Mouse (Mus musculus): ENCODE results near the gene Zfp738.
"Not testable (repeated sequence)": the region's sequence is repeated elsewhere in the genome, so short reads cannot be mapped to it uniquely, and the experiment has no call there.

The Zfp738 gene

DNA sequence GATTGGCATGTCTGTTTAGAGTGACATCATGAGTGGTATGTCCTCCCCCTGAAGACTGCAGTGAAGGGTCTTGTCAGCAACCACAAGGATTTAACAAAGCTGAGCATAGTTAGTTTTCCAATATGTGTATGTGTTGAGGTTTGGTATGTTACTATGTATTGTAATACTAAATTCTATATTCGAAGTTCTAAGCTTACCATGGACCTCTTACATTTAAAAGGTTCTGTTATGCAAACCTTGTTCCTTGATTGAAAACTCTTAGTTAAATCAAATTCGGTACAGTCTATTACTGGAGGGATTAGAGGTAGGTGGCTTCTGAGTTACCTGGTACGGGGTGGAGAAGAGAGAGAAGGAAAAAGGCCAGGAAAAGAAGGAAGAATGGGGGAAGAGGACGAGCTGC lies at the start of gene Zfp738:
Zfp738 (minus strand) TSS at position 101 of the 400 bp plus-strand sequence.
- no peak for DNase-seq (ENCODE audit: low read depth, low spot score)

DNA sequence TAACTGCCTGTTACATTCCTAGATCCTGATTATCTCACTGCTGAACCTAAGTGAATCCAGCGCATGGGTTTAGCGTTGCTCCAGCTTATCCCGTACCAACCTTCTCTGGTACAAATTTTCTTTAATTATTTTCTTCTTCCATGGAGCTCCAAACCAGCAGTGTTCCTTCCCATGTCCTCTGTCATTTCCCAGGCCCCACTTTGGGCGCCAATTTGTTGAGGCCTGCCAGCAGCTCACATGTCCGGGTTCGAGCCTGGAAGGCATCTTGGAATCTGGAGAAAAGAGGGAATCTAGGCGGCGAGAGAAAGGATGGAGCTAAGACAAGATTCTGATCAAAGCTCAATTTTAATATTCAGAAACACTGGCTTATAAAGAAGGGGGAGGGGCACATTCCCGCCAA lies 47.5 kb upstream of the Zfp738 start:
- peak; percentile 25 for DNase-seq (ENCODE audit: low read depth, low spot score)

DNA sequence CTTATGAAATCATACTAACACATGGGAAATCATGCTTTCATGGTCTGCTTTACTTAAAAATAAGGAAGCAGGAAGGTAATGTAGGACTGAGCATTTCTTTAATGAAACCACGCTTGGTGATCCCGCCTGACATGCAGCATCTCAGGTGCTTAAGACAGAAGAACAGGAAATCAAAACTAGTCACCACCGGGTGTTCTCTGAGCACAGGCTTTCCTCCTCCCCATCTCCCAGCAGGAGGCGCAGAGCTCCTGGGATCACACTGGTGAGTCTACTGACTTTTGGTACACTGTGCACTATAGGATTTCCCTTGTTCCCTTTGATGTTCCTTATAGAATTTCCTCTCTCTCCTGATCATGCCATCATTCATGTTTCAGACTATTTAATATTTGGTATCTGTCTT lies 42.6 kb upstream of the Zfp738 start:
- peak; percentile 62 for DNase-seq (ENCODE audit: low read depth, low spot score)

DNA sequence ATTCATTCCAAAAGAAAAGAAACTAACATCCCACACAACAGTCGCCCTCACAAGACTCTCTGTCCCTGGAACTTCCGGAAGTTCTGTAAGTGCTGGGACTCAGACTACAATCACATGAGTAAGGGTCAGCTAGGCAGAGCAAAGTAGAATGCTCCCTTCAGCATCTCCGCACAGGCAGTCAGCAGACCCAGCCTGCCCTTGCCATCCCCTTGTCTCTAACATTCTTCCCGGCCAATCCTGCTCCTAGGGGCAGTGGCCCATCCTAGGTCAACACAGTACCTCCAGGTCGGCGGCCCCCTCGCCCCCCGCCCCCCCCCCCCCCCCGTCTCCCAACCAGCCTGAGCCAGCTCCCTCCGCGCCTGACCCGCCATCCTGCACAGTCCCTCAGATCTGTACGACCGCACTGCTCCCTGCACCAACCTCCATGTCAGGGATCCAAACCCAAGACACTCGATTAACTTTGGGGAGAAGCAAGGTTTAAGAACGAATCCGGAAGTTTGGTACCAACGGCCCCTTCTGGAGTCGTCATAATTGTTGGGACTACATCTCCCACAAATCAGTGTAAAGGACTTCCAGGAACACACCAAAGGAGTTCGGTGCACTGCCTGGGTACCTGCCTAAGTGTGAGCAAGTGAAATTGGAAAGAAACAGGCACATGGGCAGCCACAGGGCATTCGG lies 41.9 kb upstream of the Zfp738 start, which contains the start of gene Zfp65:
Zfp65 (minus strand) TSS at position 533 of the 678 bp plus-strand sequence.
- DNase-seq (ENCODE audit: low read depth, low spot score) = peak; percentile 78

DNA sequence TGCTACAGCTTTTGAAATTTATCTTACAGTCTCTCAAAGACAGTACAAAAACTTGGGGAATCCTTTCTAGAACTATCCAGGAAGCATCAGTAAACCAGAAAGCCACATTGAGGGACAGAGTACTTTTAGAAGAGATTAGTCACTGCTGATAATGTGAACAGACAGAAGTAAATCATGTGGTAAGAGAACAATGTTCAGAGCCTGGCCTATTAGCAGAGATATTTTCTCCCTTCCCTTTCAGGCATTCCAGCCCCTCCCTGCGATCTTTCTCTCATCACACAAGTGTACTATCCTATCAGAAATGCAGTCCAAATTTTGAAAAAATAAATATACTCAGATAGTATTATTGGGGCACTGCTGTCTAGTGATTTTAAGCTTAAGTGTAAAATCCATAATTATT lies 41.2 kb upstream of the Zfp738 start:
- DNase-seq (ENCODE audit: low read depth, low spot score) = no peak

DNA sequence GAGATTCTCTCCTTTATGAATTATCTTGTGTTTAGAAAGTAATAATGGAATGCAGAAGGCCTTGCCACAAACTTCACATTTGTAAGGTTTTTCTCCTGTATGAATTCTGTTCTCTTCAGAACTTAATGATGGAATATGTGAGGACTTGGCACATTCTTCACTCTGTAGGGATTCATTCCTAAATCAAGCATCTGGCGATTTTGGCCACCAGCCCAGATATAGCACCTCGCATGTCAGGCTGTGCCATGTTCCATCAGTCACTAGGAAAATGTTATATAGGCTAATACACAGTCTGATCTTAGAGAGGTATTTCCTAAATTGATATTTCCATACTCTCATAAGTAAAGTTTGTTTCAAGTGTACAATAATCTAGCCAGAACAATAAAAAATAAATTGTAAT lies 38.5 kb upstream of the Zfp738 start:
- DNase-seq (ENCODE audit: low read depth, low spot score) = not testable (repeated sequence)

DNA sequence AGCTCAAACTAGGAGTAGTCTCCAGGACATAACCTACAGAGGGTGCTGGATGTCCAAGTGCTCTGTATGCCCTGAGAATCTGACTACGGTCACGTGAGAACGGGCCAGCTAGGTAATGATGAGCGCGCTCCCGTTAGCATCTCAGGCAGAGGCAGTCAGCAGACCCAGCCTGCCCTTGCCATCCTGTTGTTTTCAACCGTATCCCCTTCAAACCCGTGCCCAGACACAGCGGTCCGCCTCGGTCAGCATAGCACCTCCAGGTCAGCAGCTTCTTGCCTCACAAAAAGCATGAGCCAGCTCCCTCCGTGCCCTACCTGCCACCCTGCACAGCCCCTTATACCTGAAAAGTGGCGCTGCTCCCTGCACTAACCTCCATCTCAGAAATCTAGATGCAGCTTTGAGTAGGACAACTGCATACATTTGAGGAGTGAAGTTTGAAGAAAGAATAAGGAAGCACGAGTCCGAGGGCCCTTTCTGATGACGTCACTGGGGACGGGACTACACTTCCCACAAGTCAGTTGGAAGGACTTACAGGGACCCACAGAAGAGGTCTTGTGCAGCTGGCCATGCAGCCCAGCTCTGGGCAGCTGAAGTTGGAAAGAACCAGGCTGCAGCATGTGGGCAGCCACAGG lies 37.1 kb upstream of the Zfp738 start:
- peak; percentile 90 for DNase-seq (ENCODE audit: low read depth, low spot score)

DNA sequence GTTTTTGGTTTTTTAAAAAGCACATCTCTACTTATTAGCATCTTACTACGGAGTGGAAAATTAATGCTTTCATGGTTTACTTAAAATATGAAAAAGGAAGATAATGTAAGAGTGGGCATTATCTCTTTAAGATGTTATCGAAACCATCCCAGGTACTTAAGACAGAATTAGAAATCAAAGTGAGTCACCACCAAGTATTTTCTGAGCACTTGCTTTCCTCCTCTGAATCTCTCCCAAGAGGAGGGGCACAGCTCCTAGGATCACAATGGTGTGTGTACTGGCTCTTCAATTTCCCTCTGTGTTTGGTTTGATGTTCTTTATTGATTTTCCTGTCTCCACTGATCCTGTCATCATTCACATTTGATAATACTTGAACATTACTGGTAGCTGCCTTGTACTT lies 3.0 kb downstream of the Zfp738 start:
- not testable (repeated sequence) for DNase-seq (ENCODE audit: low read depth, low spot score)

DNA sequence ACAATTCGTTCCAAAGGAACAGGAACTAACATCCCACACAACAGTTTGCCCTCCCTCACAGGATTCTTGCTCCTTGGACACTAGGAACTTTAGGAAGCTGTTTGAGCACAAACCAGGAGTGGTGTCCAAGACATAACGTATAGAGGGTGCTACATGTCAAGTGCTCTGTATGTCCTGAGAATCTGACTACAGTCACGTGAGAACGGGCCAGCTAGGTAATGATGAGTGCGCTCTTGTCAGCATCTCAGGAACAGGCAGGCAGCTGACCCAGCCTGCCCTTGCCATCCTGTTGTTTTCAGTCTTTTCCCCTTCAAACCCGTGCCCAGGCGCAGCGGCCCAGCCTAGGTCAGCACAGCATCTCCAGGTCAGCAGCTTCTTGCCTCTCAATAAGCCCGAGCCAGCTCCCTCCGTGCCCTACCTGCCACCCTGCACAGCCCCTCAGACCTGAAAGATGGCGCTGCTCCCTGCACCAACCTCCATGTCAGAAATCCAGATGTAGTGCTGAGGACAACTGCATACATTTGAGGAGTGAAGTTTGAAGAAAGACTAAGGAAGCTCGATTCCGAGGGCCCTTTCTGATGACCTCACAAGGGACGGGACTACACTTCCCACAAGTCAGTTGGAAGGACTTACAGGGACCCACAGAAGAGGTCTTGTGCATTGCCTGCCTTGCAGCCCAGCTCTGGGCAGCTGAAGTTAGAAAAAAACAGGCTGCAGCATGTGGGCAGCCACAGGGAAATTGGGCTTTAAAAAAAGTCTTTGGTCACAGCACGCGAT lies 3.7 kb downstream of the Zfp738 start:
- peak; percentile 94 for DNase-seq (ENCODE audit: low read depth, low spot score)

DNA sequence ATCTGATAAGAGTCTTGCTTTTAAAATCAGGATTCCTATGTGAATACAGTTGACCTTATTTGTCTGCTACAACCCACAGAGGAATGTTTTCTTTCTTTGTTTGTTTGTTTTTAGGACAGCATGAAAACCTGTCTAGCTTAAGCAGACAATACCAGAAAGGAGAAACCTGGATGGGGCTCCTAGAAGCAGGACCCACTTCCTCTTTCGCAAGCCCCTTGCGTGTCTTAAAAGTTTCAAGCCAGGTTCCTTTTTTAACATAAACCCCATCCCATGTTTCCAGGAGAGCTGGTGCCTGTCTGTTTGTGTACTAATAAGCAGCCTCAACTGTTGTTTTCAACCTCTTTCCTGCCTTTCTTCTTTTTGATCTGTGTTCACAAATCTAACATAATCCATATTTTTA lies 12.0 kb downstream of the Zfp738 start:
- DNase-seq (ENCODE audit: low read depth, low spot score) = no peak

DNA sequence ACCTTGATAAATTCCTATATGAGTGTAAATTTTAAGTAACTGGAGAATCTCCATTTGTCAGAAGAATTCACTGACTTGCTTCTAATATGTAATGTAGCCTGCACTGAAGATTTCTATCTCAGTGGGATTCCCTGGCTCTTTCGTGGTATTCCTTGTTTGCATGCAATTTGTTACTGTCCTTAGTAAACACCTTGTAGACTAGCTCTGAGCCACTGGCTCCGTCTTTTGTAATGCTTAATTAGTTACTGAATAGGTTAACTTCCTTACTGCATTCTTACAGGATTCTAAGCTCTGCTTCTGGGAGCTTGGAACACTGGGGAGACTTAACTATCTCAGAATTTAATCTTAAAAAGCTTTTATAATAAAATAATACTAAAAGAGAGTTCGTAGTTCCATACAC lies 34.4 kb downstream of the Zfp738 start:
- peak; percentile 61 for DNase-seq (ENCODE audit: low read depth, low spot score)

DNA sequence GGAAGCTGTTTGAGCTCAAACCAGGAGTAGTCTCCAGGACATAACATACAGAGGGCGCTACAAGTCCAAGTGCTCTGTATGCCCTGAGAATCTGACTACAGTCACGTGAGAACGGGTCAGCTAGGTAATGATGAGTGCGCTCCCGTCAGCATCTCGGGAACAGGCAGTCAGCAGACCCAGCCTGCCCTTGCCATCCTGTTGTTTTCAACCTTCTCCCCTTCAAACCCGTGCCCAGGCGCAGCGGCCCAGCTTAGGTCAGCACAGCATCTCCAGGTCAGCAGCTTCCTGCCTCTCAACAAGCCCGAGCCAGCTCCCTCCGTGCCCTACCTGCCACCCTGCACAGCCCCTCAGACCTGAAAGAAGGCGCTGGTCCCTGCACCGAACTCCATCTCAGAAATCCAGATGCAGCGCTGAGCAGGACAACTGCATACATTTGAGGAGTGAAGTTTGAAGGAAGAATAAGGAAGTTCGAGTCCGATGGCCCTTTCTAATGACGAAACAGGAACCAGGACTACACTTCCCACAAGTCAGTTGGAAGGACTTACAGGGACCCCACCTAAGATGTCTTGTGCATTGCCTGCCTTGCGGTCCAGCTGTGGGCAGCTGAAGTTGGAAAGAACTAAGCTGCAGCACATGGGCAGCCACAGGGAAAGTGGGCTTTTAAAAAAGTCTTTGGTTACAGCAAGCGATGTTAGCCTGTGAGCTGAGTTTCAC lies 49.4 kb downstream of the Zfp738 start, which contains the start of the genes Gm49345 and Zfp729a:
Gm49345 (minus strand) TSS at position 476 of the 714 bp plus-strand sequence.
Zfp729a (minus strand) TSS at position 498 of the 714 bp plus-strand sequence.
- peak; percentile 92 for DNase-seq (ENCODE audit: low read depth, low spot score)

DNA sequence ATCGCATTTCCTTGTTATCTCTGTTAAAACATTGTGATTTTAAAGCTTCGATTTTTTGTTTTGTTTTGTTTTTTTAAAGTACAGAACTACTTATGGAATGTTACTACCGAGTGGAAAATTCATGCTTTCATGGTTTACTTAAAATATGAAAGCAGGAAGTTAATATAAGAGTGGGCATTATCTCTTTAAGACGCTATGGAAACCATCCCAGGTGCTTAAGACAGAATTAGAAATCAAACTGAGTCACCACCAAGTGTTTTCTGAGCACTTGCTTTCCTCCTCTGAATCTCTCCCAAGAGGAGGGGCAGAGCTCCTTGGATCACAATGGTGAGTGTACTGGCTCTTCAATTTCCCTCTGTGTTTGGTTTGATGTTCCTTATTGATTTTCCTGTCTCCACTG lies 76.8 kb downstream of the Zfp738 start:
- no peak for DNase-seq (ENCODE audit: low read depth, low spot score)

DNA sequence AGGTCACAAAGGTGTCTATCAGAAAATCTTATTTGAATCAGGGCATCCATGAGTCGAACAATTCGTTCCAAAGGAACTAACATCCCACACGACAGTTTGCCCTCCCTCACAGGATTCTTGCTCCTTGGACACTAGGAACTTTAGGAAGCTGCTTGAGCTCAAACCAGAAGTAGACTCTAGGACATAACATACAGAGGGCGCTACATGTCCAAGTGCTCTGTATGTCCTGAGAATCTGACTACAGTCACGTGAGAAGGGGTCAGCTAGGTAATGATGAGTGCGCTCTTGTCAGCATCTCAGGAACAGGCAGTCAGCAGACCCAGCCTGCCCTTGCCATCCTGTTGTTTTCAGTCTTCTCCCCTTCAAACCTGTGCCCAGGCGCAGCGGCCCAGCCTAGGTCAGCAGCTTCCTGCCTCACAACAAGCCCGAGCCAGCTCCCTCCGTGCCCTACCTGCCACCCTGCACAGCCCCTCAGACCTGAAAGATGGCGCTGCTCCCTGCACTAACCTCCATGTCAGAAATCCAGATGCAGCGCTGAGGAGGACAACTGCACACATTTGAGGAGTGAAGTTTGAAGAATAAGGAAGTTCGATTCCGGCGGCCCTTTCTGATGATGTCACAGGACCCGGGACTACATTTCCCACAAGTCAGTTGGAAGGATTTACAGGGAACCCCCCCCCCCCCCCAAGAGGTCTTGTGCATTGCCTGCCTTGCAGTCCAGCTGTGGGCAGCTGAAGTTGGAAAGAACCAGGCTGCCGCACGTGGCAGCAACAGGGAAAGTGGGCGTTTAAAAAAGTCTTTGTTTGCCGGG lies 77.6 kb downstream of the Zfp738 start, which contains the start of gene Zfp729b:
Zfp729b (minus strand) TSS at position 642 of the 811 bp plus-strand sequence.
- DNase-seq (ENCODE audit: low read depth, low spot score) = peak; percentile 85

Measured in ES-CJ7 (cell line).